Mouse (Mus musculus) neural tube, embryonic 14.5 days (tissue): ENCODE measurements around the gene Dnph1. TPM values are rescaled to one million over a fixed set of nuclear protein-coding genes. Genes with fewer than 3 reads are reported as not detected.

Source experiments
- ATAC-seq: fragments of 200-750 bp; cut with Nextera tagmentation; 2 replicates; pipeline ENCODE4 v1.8.0; 2017; ENCODE audit warnings: low read depth, mild to moderate bottlenecking, moderate TSS enrichment, moderate library complexity
- H3K27ac ChIP-seq: fragments of 300-500 bp; sonication (generic); 2 replicates; pipeline ENCODE4 v1.5.1; 2014; ENCODE audit warnings: low read depth, mild to moderate bottlenecking, control low read depth, low read length, moderate library complexity, mixed read lengths
- H3K27me3 ChIP-seq: fragments of 300-500 bp; sonication (generic); 2 replicates; pipeline ENCODE4 v1.6.1; 2014; ENCODE audit warnings: low read length; ENCODE audit not compliant: control insufficient read depth, insufficient read depth
- H3K36me3 ChIP-seq: fragments of 300-500 bp; sonication (generic); 2 replicates; pipeline ENCODE4 v1.6.1; 2014; ENCODE audit warnings: low read length, mixed read lengths; ENCODE audit not compliant: control insufficient read depth, insufficient read depth
- H3K4me1 ChIP-seq: fragments of 300-500 bp; sonication (generic); 2 replicates; pipeline ENCODE4 v1.6.1; 2014; ENCODE audit warnings: low read length; ENCODE audit not compliant: control insufficient read depth, insufficient read depth
- H3K4me2 ChIP-seq: fragments of 300-500 bp; sonication (generic); 2 replicates; pipeline ENCODE4 v1.6.1; 2014; ENCODE audit warnings: mild to moderate bottlenecking, low read depth, low read length, control low read depth
- H3K4me3 ChIP-seq: fragments of 300-500 bp; sonication (generic); 2 replicates; pipeline ENCODE4 v1.5.1; 2014; ENCODE audit warnings: low read depth, low read length, control low read depth, mixed read lengths
- H3K9ac ChIP-seq: fragments of 300-500 bp; sonication (generic); replicated peaks from 2 replicates; pipeline ENCODE4 v1.6.1; 2014; ENCODE audit warnings: low read depth, mild to moderate bottlenecking, control low read depth, low read length, mixed read lengths
- H3K9me3 ChIP-seq: fragments of 300-500 bp; sonication (generic); 2 replicates; pipeline ENCODE4 v1.6.1; 2016; ENCODE audit warnings: low read length; ENCODE audit not compliant: control insufficient read depth
- whole genome bisulfite sequencing: fragments of 180-500 bp; shearing (Covaris S2); extraction: QIAGEN DNeasy Blood & Tissue Kit; methylation state at CpG from one replicate; pipeline ENCODE4 v1.1.7; 2014; 5-methylcytosine and 5-hydroxymethylcytosine counted together
- polyA plus RNA-seq: library from polyadenylated mRNA; unstranded; fragments of >200 nt; fragmentation: Nextera tagmentation; extraction: Ambion mirVana; gene quantifications from 2 replicates; pipeline ENCODE4 v1.2.1, GENCODE M21; 2014

Gene Dnph1
- polyA plus RNA-seq, 1 experiment from 2014 or later = 12.5 TPM

DNA sequence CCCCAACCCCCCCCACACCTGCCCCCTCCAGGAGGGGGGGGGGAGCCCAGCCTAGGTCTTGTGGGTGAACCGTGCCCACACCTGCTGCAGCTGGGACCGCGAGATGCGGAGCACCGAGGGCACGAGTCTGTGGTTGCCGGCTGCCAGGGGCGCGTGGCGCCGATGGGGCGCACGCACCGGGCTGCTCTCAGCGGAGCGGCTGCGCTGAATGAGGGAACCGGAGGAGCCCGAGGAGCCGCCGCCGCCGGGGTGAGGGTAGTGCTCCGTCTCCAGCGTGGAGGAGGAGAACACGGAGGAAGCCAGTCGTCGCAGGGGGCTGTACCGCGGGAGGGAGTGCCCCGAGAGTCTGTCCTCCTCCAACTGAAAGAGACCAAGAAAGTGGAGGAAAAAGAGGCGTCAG is 35.8 kb upstream of the Dnph1 start:
- Histone ChIP-seq H3K27ac (no peak overlapping the region), H3K4me3 (no peak overlapping the region), H3K4me2 (0 out of 2 replicates have a peak overlapping the region, but pooled peaks have one; percentile 16), H3K9me3 (no peaks in the 10 kb centered on the region), H3K9ac (no peak overlapping the region; the same call in 1 of the 2 replicates), H3K4me1 (peaks cover 3% of the 10 kb centered on the region), H3K27me3 (peaks cover 4% of the 10 kb centered on the region; the same call in 1 of the 2 replicates), H3K36me3 (peaks cover 17% of the 10 kb centered on the region)
- WGBS = 2% methylated on average over 31 of the region's 32 CpGs
- ATAC-seq = no peak

DNA sequence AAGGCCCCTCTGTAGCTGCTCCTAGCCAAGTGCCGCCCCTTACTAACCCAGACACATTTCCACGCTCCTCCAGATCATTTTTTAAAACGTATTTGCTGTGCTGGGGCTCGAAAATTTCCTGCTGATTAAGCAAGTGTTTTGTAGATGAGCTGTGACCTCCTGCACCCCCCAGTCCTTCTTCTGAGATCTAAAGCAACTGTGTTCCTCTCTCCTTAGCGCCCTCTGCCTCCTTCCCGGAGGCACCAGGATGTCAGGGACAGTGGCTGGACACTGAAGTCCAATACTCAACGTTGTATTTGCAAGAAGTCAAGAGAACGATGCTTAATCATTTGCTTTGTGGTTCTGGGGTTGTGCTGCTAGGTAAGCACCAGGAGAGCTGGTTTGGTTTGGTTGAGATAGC is 35.2 kb upstream of the Dnph1 start:
- H3K9me3 ChIP-seq = no peaks in the 10 kb centered on the region
- no peak for ATAC-seq
- peaks cover 4% of the 10 kb centered on the region; the same call in 1 of the 2 replicates for H3K27me3 ChIP-seq
- no peaks in the 10 kb centered on the region; the same call in 1 of the 2 replicates for H3K4me1 ChIP-seq
- no peak overlapping the region; the same call in 1 of the 2 replicates for H3K9ac ChIP-seq
- no peak overlapping the region for H3K27ac ChIP-seq
- no peak overlapping the region for H3K4me3 ChIP-seq
- 21% methylated on average over 8 of the region's 8 CpGs for WGBS
- peaks cover 22% of the 10 kb centered on the region for H3K36me3 ChIP-seq
- 0 out of 2 replicates have a peak overlapping the region, but pooled peaks have one; percentile 16 for H3K4me2 ChIP-seq

DNA sequence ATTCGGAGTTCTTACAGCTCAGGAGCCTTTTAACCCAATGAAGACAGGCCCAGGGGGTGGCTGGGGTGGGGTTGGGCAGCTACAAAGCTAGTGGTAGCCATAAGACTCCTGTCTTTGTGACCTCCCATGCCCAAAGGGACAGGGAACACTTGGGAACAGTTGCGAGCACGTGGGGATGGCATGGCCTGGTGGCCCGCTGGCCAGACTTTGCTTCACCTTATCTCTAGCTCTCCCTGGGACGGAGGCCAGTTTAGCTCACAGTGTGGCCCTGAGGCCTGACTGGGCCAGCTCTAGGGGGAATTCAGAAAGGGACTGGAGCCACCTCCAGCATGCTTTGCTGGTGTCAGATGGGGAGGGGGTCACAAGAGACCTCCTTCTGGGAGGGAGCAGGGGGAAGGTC is 34.3 kb upstream of the Dnph1 start:
- Histone ChIP-seq H3K27ac (no peak overlapping the region), H3K36me3 (peaks cover 31% of the 10 kb centered on the region), H3K4me2 (no peak overlapping the region), H3K4me1 (no peaks in the 10 kb centered on the region), H3K4me3 (no peak overlapping the region), H3K9ac (no peak overlapping the region), H3K27me3 (peaks cover 4% of the 10 kb centered on the region; the same call in 1 of the 2 replicates), H3K9me3 (no peaks in the 10 kb centered on the region)
- 81% methylated on average over 5 of the region's 5 CpGs for WGBS
- ATAC-seq = no peak

DNA sequence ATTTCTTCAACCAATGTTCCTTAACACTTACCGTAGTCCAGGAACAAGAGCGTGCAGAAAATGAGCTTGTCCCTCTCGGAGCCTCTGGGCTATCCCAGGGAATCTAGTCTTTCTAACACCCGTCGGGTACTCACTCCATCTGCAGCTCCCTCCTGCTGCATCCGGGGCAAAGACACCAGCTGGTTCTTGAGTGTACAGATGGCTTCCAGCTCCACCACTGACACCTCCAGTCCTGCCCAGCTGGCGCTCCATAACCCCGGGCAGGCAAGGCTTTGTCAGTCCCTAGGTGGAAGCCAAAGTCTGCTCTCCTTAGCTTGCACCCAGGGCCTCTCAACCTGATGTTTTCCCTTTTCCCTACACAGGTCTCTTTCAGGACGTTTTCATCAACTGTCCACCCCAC is 28.7 kb upstream of the Dnph1 start:
- Histone ChIP-seq H3K27me3 (no peaks in the 10 kb centered on the region), H3K4me3 (no peak overlapping the region), H3K27ac (no peak overlapping the region), H3K36me3 (peaks cover 50% of the 10 kb centered on the region), H3K4me2 (no peak overlapping the region), H3K4me1 (no peaks in the 10 kb centered on the region), H3K9me3 (no peaks in the 10 kb centered on the region), H3K9ac (no peak overlapping the region)
- 72% methylated on average over 9 of the region's 9 CpGs for WGBS
- no peak for ATAC-seq

DNA sequence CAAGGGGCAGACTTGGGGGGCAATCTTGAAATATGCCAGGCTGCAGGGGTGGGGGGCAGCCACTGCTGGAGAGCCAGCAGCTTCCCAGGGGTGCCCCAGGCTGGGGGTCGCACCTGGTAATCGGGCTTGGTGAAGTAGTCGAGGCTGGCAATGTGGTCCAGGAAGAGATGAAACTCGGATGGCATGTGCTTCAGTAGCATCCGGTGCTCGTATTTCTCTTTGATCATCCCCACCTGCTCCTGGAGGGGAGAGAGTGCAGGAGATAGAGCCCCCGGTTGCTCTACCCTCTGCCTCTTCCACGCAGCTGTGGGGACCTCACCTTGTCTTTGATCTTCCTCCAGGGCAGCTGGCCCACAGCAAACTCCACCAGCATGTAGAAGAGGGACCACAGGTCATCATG is 19.9 kb upstream of the Dnph1 start:
- H3K27ac ChIP-seq = no peak overlapping the region
- H3K9ac ChIP-seq = no peak overlapping the region
- H3K36me3 ChIP-seq = peaks cover 65% of the 10 kb centered on the region
- ATAC-seq = no peak
- no peak overlapping the region for H3K4me3 ChIP-seq
- H3K4me1 ChIP-seq = no peaks in the 10 kb centered on the region
- 81% methylated on average over 8 of the region's 8 CpGs for WGBS
- H3K4me2 ChIP-seq = no peak overlapping the region
- no peaks in the 10 kb centered on the region for H3K9me3 ChIP-seq
- H3K27me3 ChIP-seq = no peaks in the 10 kb centered on the region

DNA sequence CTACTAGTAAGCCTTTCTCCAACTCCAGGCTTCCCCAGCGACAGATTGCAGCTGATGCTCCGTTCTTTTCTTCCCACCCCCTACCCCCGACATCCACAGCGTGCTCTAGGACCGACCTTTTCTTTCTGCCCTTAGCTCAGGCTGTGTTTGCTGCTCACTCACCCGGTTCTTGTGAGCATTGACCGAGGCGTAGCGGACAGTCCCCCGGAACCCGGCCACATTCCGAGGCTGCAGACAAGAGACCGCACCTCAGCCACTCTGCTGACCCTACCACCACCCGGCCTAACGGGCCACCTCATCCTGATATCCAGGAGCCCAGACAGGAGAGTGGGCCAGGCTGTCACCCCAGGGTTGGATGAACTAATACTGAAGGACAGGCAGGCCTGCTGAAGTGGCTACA is 19.2 kb upstream of the Dnph1 start:
- Histone ChIP-seq H3K27ac (no peak overlapping the region), H3K9ac (no peak overlapping the region), H3K27me3 (no peaks in the 10 kb centered on the region), H3K4me1 (no peaks in the 10 kb centered on the region), H3K36me3 (peaks cover 65% of the 10 kb centered on the region), H3K4me3 (no peak overlapping the region), H3K9me3 (no peaks in the 10 kb centered on the region), H3K4me2 (no peak overlapping the region)
- WGBS = 84% methylated on average over 15 of the region's 15 CpGs
- ATAC-seq = no peak

DNA sequence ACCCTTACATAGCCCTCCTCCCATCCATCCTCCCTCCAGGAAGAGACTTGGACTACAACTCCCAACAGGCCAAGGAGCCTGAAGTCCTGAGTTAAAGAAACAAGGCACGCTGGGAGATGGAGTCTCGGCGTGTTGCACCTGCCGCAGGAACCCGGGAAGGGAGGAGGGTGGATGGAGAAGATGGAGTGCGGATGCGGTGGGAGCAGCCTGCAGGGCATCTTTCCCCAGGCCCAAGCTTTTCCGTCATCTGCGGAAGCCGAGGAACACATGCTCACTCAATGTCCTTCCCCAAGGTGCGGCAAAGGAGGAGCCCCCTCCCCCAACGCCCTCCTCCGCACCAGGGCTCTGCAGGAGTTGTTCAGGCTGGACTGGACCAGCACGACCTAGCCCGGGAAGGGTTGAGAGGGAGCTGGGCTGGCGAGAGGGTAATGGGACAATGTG is 12.9 kb upstream of the Dnph1 start:
- WGBS = under 1% methylated on average over 16 of the region's 16 CpGs
- Histone ChIP-seq H3K27ac (no peak overlapping the region), H3K4me1 (peaks cover 32% of the 10 kb centered on the region)

DNA sequence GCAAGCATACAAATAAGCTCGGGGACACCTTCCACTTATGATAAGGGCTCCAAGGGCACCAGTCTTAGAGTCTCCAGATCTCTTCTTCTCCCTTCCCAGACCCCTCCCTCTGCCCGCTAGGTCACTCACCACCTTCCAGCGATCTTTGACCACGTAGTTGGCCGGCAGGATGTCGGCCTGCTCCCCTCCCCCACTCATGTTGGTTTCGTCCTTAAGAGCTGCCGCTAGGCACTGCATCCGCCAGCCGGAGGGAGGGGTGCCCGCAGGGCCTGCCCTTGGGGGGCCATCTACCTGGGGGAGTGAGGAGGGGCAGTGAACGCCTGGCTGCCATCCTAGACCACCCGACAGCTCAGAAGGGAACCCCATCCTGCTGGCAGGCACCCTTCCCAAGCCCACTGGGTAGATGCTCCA is 12.5 kb upstream of the Dnph1 start:
- H3K9ac ChIP-seq = peak overlapping the region; percentile 56
- no peak for ATAC-seq
- no peaks in the 10 kb centered on the region for H3K27me3 ChIP-seq
- peaks cover 32% of the 10 kb centered on the region for H3K4me1 ChIP-seq
- peak overlapping the region; percentile 69 for H3K4me2 ChIP-seq
- peak overlapping the region; percentile 44; the same call in 1 of the 2 replicates for H3K27ac ChIP-seq
- no peaks in the 10 kb centered on the region for H3K9me3 ChIP-seq
- WGBS = 1% methylated on average over 13 of the region's 13 CpGs
- H3K36me3 ChIP-seq = peaks cover 14% of the 10 kb centered on the region
- H3K4me3 ChIP-seq = peak overlapping the region; percentile 31

More for the DNA sequence above, 12.9 kb upstream of the Dnph1 start:
- H3K27me3 ChIP-seq = no peaks in the 10 kb centered on the region
- H3K9me3 ChIP-seq = no peaks in the 10 kb centered on the region
- peak overlapping the region; percentile 69 for H3K4me2 ChIP-seq
- peak; percentile 24; the same call in 1 of the 2 replicates for ATAC-seq
- H3K9ac ChIP-seq = peak overlapping the region; percentile 56
- H3K36me3 ChIP-seq = peaks cover 18% of the 10 kb centered on the region
- peak overlapping the region; percentile 31 for H3K4me3 ChIP-seq

DNA sequence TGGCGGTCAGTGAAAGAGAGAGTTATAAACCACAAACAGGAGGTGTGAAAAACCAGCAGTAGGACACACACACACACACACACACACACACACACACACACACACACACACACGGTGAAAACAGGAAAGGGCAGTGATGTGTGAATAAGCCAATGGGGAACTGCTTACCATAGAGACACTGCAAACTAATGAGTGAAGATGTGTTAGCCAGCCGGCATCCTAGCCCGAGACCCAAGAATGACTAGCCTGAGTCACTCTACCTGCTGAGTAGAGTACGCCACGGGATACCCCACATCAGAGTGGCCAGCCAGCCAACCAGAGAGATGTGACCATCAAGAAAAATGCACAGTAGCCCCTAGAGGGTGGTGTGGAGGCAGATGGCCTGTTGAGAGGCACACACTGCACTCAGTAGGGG is 12.0 kb upstream of the Dnph1 start:
- H3K9me3 ChIP-seq = no peaks in the 10 kb centered on the region
- peak overlapping the region; percentile 56; the same call in 1 of the 2 replicates for H3K9ac ChIP-seq
- peak overlapping the region; percentile 31 for H3K4me3 ChIP-seq
- 5% methylated on average over 6 of the region's 6 CpGs for WGBS
- H3K27me3 ChIP-seq = no peaks in the 10 kb centered on the region
- peak overlapping the region; percentile 69 for H3K4me2 ChIP-seq
- H3K36me3 ChIP-seq = peaks cover 10% of the 10 kb centered on the region; the same call in 1 of the 2 replicates
- peaks cover 32% of the 10 kb centered on the region for H3K4me1 ChIP-seq
- no peak overlapping the region; the same call in 1 of the 2 replicates for H3K27ac ChIP-seq
- no peak for ATAC-seq
